Mouse (Mus musculus) mouse embryonic stem cell (cell line): ENCODE results near the gene Slc38a11.

Source experiments
- in situ Hi-C, 2 experiments: fragments of 300-500 bp; cut with MboI; formaldehyde crosslinking; loops; 1 replicate in 1 of 2; 3 replicates in 1 of 2; pipeline ENCODE4 v1.14.3; 2019 to 2020; ENCODE audit warnings: low sequenced_read_pairs in 2 of 2, low pct_unique_long_range_greater_than_20kb in 1 of 2, mixed read lengths in 1 of 2; ENCODE audit not compliant: unreplicated experiment in 1 of 2

Slc38a11 gene

GRCm38 (mm10) chr2:65267834-65268233 lies 96.0 kb downstream of the Slc38a11 start:
- in situ Hi-C loops = no loop called here

- in situ Hi-C loops = no loop called here
These were observed 97.1 kb downstream of the Slc38a11 start for GRCm38 (mm10) chr2:65266576-65267299.
